Mouse (Mus musculus): ENCODE data around the gene Erbb3. TPM values are rescaled to one million over a fixed set of nuclear protein-coding genes. Genes with fewer than 3 reads are reported as not detected.

Erbb3 gene
- total RNA-seq, 2 experiments from 2014 or later = 7.7 to 8.6 TPM

GRCm38 (mm10) chr10:128538340-128538870 lies 51.0 kb downstream of the Erbb3 start:
- intact Hi-C loops (cut with DNase I) = no loop called here
- no peak for DNase-seq

GRCm38 (mm10) chr10:128536266-128536940 lies 53.0 kb downstream of the Erbb3 start:
- intact Hi-C loops (cut with DNase I) = loop anchor here (2.0 kb wide), 2 partner anchors 18 to 126 kb away; partner anchors contain the start of genes Nabp2 and Rnf41

GRCm38 (mm10) chr10:128535624-128536265 lies 53.7 kb downstream of the Erbb3 start:
- DNase-seq = no peak
- intact Hi-C loops (cut with DNase I) = loop anchor here (2.0 kb wide), 3 partner anchors 17 to 125 kb away; partner anchors contain the start of genes Nabp2, Rnf41 and Smarcc2

More at GRCm38 (mm10) chr10:128536266-128536940, 53.0 kb downstream of the Erbb3 start:
- peak; percentile 93 to 95 for DNase-seq

- no peak for DNase-seq
- intact Hi-C loops (cut with DNase I) = loop anchor here (2.0 kb wide), 1 partner anchor 76 kb away; the partner anchor contains the start of gene Smarcc2
These were observed 54.2 kb downstream of the Erbb3 start for GRCm38 (mm10) chr10:128535206-128535605.

GRCm38 (mm10) chr10:128526366-128527356 lies 62.8 kb downstream of the Erbb3 start:
- intact Hi-C loops (cut with DNase I) = loop anchor here (2.0 kb wide), 1 partner anchor 66 kb away; no protein-coding TSS in a partner anchor
- no peak for DNase-seq

- intact Hi-C loops (cut with DNase I) = loop anchor here (2.0 kb wide), 2 partner anchors 27 to 65 kb away; partner anchors contain the start of gene Myl6b
- DNase-seq = peak; percentile 95 to 97
These were observed 63.7 kb downstream of the Erbb3 start, which contains the start of gene Esyt1 for GRCm38 (mm10) chr10:128525671-128526308. Esyt1 (minus strand) TSS chr10:128525871.

- peak; percentile 66 to 76 for DNase-seq
- intact Hi-C loops (cut with DNase I) = loop anchor here (2.0 kb wide), 1 partner anchor 26 kb away; the partner anchor contains the start of gene Myl6b
These were observed 64.5 kb downstream of the Erbb3 start for GRCm38 (mm10) chr10:128524732-128525662.

- intact Hi-C loops (cut with DNase I) = loop anchor here (2.0 kb wide), 1 partner anchor 25 kb away; the partner anchor contains the start of gene Myl6b
- DNase-seq = no peak
These were observed 65.2 kb downstream of the Erbb3 start for GRCm38 (mm10) chr10:128524111-128524731.

GRCm38 (mm10) chr10:128522351-128522750 lies 67.1 kb downstream of the Erbb3 start:
- intact Hi-C loops (cut with DNase I) = no loop called here
- DNase-seq = no peak

GRCm38 (mm10) chr10:128520591-128520990 lies 68.9 kb downstream of the Erbb3 start:
- intact Hi-C loops (cut with DNase I) = no loop called here

GRCm38 (mm10) chr10:128518833-128519232 lies 70.6 kb downstream of the Erbb3 start:
- intact Hi-C loops (cut with DNase I) = loop anchor here (2.0 kb wide), 1 partner anchor 18 kb away; no protein-coding TSS in a partner anchor
- peak in 1 of 2 experiments; percentile 67 for DNase-seq

More at GRCm38 (mm10) chr10:128520591-128520990, 68.9 kb downstream of the Erbb3 start:
- DNase-seq = no peak

Small RNAs within 50 kb of the gene (microRNA-seq; reads per million reads assigned to microRNA genes)
- gene Gm47275 (0 to 0.35 reads per million in 2 experiments), gene Mir6917 (0 to 0.47 reads per million in 2 experiments)

Other genes with a start within 250 kb of the Erbb3 start
- gene Coq10a, start 220.7 kb downstream of the Erbb3 start, total RNA-seq (2021) = 100 to 1,000 TPM; 156 to 159 TPM
- gene Ankrd52, start 212.5 kb downstream of the Erbb3 start, total RNA-seq (2021) = 10 to 100 TPM; 43.1 to 43.7 TPM
- gene Slc39a5, start 188.4 kb downstream of the Erbb3 start, total RNA-seq (2021) = not detected
- 10 to 100 TPM; 42.5 to 44.7 TPM for gene Nabp2, start 178.2 kb downstream of the Erbb3 start, total RNA-seq (2021)
- gene Rnf41, start 178.0 kb downstream of the Erbb3 start, total RNA-seq (2021) = 10 to 100 TPM; 24.0 to 24.8 TPM
- gene Smarcc2, start 130.4 kb downstream of the Erbb3 start, total RNA-seq (2021) = 10 to 100 TPM; 83.6 to 95.9 TPM
- 100 to 1,000 TPM; 500 to 506 TPM for gene Myl6, start 95.5 kb downstream of the Erbb3 start, total RNA-seq (2021)
- 1 to 10 TPM; 4.1 to 4.5 TPM for gene Myl6b, start 91.0 kb downstream of the Erbb3 start, total RNA-seq (2021)
- 10 to 100 TPM; 28.5 to 29.9 TPM for gene Esyt1, start 63.8 kb downstream of the Erbb3 start, total RNA-seq (2021)
- 10 to 100 TPM in 1 of 2 experiments, 1 to 10 TPM in 1; 9.8 to 10.1 TPM for gene Zc3h10, start 41.9 kb downstream of the Erbb3 start, total RNA-seq (2021)
- 1,000 to 10,000 TPM; 2,064 to 2,152 TPM for gene Rpl41, start 40.3 kb downstream of the Erbb3 start, total RNA-seq (2021)
- gene Pa2g4, start 23.7 kb downstream of the Erbb3 start, total RNA-seq (2021) = 10 to 100 TPM; 60.0 to 64.4 TPM
- 100 to 1,000 TPM; 395 TPM for gene Rps26, start 37.1 kb upstream of the Erbb3 start, total RNA-seq (2021)
- 1 to 10 TPM; 1.8 to 2.0 TPM for gene Ikzf4, start 56.3 kb upstream of the Erbb3 start, total RNA-seq (2021)
- 10 to 100 TPM; 14.4 to 16.3 TPM for gene Suox, start 84.4 kb upstream of the Erbb3 start, total RNA-seq (2021)
- gene Rab5b, start 106.6 kb upstream of the Erbb3 start, total RNA-seq (2021) = 10 to 100 TPM; 74.3 to 78.1 TPM
- gene Pmel, start 114.5 kb upstream of the Erbb3 start, total RNA-seq (2021) = 1 to 10 TPM; 2.1 to 2.2 TPM
- 10 to 100 TPM; 30.6 to 36.4 TPM for gene Cdk2, start 115.4 kb upstream of the Erbb3 start, total RNA-seq (2021)
- 10 to 100 TPM; 10.3 to 11.9 TPM for gene Dgka, start 155.2 kb upstream of the Erbb3 start, total RNA-seq (2021)
- 10 to 100 TPM; 14.5 to 18.4 TPM for gene Pym1, start 158.2 kb upstream of the Erbb3 start, total RNA-seq (2021)
- gene Mmp19, start 201.3 kb upstream of the Erbb3 start, total RNA-seq (2021) = 1 to 10 TPM; 3.4 to 5.4 TPM
- gene Dnajc14, start 214.4 kb upstream of the Erbb3 start, total RNA-seq (2021) = 10 to 100 TPM; 49.1 to 52.0 TPM
- gene Tmem198b, start 214.7 kb upstream of the Erbb3 start, total RNA-seq (2021) = 10 to 100 TPM; 12.7 to 13.3 TPM
- 10 to 100 TPM; 47.2 to 52.6 TPM for gene Sarnp, start 227.7 kb upstream of the Erbb3 start, total RNA-seq (2021)
- gene Ormdl2, start 232.0 kb upstream of the Erbb3 start, total RNA-seq (2021) = 1 to 10 TPM; 6.5 to 9.8 TPM